Mouse (Mus musculus) neutrophil, adult 5-6 weeks (primary cell): ENCODE data around the gene Cacna1i. TPM values are rescaled to one million over a fixed set of nuclear protein-coding genes. Genes with fewer than 3 reads are reported as not detected.

Experiments
- ATAC-seq: fragments of 151-379, 151-347 bp; 2 replicates; pipeline ENCODE4 v1.8.0; 2017; ENCODE audit warnings: mild to moderate bottlenecking, moderate TSS enrichment; ENCODE audit not compliant: insufficient number of reproducible peaks, poor library complexity, low FRiP score, severe bottlenecking; ENCODE audit errors: extremely low read depth
- total RNA-seq: library from RNA; stranded (forward); fragments of 200-1000 nt; gene quantifications from 2 replicates; pipeline ENCODE4 v1.2.3, GENCODE M21; 2017

Cacna1i gene
- total RNA-seq, 1 experiment from 2014 or later: 35.0 TPM

DNA sequence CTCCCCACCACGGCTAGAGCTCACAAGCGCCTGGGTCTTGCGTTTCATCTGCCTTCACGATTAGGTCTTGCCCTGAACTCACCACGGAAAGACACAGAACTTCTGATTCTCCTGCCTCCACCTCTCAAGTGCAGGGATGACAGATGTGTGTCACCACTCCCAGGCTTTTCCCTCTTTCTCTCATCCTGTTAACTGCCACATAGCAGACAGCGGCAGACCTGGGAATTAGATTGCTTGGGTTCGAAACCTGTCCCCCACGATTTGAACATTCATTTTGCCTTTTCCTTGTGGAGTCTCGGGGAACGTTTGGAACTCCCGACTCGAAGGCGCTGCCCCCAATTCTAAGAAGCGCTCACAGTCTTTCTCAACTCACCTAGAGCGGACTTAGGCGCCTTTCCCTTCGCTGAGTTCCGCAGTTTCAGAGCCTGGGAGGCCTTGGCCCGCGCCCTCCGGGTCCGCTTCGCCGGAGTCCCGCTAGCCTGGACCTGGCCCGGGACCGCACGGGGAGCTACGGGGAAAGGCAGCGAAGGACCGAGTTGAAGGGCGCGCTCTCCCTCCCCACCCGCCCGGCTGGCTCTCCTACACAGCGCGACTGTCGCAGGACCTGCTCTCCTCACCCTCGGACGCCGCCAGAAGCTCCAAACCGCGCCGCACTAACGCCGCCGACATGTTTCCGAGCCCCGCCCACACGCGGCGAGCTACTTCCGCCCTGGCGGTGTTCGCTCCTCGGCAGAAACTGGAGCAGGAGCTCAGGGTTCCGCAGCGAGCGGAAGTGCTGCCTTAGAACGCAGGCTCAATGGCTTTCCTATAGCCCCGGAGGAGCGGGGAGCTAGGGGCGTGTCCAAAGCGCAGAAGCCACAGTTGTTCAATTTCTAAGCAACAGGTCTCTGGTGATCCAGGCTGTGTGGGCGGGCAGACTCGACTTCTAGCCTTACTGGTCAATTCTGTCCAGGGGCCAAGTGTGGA, 23.1 kb upstream of the Cacna1i start, which contains the start of gene Rps19bp1:
Gene Rps19bp1, minus strand, starts transcription at position 706 of the 966 bp plus-strand sequence.
- ATAC-seq: peak; percentile 91

DNA sequence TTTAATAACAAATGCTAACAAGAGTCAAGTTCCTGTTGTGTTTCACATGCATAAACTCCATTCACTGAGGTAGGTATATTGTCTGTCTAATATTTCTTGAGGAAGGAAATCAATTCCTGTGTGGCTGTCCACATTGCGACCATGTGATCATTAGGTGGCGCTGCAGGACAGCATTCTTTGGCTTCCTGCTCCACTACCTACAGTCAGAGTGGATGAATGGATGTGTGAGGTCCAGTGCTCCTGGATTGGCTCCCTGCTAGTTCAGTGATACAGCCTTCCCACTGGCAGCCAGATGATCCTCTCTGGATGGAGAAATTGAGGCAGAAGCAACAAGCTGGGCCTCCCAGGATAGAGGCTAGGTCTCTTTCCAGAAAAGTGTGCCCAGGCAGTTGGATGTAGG, 20.8 kb upstream of the Cacna1i start:
- ATAC-seq: peak; percentile 57; the same call in 1 of the 2 replicates

DNA sequence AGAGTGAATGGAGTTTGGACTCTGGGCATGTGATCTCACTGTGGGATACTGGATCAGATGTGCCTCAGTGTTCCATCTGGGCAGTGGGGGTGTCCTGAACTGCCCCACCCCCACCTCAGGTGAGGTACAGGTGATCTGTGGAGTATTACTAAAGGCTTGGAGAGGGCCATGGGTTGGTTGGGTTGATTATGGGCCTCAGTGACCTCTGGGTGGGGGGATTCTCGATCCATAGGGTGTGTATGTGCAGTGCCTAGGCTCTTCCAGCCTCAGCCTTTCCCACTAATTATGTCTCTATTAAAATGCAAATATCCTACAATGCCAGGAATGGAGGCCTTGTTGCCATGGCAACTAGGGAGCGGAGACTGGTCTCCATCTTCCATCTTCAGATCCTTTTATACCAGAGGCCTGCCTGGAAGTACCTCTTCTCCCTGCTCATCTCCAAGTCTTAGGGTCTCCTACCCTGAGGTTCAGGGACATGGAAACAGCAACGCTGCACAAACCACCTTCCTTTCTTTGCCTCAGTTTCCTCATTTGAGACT, 15.1 kb upstream of the Cacna1i start:
- no peak for ATAC-seq

DNA sequence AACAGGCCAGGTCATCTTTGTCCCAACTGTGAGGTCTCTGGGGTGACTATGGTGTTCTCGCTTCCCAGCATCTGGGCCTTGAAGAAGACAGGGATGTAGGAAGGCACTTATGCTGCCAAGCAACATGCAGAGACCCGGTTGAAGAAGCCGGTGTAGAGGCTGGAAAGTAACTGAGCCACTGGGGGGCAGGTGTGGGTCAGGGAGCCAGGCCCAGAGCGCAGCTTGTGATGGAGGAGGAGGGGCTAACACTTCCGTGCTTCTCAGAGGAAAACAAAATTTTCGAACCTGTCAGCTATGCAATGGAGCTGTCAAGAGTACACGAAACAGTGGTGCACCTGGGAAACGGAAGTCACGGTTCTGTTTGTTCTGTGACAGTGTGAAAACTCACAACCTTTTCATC, 9.9 kb upstream of the Cacna1i start:
- no peak for ATAC-seq

DNA sequence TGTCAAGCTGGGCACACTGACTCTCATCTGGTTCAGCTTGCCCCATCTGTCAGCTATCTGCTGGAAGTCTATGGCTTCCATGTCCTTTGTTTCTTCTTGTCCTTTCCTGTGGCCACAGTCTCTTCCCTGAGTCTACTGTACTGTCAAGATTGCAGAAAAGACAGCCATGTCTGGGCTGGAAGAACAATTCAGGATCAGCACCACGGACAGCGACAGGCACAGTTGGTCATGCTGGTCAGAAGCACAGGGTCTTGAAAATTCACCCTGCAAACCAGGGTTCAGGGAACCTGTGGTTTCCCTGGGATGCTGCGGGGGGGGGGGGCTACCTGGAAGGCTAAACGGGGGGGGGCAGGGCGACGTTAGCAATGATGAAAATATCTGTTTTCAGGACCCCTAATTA, 9.4 kb upstream of the Cacna1i start:
- ATAC-seq: no peak

DNA sequence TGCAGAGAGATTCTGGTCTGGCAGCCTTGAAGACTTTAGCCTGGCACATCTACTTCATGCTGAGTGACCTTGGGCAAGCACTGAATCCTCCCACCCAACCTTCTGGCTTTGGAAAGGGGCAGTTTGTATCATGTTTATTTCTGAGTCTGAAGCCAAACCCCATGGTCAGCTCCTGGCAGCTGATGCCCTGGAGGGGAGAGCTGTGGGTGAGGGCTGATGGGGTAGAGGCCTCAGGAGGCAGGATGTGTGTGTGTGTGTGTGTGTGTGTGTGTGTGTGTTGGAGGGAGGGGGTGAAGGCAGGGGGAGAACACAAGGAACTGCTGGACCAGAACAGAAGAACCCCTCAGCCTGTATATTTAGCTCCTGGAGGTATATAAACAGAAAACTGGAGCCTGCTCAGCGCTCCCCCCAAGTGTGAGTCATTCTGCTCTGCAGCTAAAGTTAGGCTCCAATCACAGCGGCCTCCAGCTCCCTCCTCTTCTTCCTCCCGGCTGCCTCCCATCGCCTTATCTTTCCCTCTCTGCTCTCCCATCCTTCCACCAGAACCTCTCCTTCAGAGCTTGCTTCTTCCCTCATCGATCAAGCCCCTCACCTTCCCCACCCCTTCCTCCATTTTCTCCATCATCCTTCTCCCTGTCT, 8.8 kb upstream of the Cacna1i start:
- no peak for ATAC-seq

DNA sequence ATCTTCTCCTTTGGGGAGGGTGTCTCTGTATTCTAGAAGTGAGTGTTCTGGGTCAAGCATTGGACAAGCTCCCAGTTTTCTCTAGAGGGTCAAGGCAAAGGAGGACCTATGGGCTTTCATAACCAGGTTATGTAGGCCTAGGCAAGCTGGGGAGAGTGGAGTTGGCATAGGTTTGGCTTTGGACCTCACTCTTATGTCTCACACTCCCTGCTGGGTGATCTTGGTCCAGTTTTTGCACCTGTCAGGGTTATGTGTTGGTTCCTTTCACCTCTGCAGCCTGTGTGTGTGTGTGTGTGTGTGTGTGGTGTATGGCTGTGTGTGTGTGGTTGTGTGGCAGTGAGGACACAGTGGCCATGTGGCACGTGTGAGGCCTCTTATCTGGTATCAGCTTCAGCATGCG, 8.0 kb upstream of the Cacna1i start:
- ATAC-seq: no peak

DNA sequence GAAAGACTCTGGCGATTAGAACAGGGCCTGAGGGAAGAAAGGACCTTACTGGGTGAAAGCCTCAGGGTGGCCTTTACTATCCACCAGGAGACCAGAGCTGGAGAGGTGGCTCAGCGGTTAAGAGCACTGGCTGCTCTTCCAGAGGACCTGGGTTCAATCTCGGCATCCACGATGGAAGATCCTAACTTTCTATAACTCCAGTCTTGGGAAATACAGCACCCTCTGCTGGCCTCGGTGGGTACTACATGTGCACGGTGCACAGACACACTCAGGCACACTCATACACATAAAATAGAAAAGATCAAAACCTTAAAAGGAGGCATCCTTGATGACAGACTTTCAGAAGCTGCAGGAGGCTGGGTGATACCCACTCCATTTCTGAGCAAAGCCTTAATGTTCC, 6.4 kb upstream of the Cacna1i start:
- no peak for ATAC-seq

DNA sequence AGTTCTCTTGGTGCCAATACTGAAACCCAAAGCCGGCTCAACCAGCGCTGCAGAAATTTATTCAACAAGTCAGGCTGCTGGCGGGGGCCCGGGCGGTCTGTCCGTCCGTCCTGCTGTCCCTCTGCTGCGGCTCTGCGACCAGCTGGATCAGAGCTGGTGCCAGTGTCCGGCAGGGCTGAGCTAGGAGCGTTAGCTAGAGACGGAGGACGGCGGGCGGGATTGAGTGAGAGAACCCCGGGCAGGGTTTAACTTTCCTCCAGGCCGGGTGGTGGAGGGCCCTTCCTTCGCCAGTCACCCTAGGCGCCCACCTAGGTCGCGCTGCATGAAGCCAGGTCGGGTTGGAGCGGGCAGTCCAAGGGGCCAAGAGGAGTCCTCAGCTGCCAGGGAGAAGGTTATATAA, 998 bp downstream of the Cacna1i start:
- no peak for ATAC-seq

DNA sequence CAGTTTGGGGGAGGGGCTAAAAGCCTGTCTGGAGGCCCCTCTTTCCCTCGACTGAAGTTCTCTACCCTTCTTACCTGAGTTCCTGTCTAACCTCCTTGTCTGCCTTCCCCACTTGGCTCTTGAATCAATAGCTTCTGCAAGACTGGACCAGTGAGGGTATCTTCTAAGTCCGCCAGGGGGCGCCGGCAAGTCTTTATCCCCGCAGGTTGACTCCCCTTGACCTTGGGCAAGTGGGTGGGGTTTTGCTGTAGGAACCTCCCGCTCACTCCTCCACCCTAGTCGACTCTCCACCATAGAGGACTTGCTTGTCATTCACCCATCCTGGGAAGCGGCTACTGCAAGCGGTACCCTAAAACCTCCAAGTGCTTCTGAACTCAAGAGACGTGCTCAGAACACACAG, 2.4 kb downstream of the Cacna1i start:
- peak; percentile 69 for ATAC-seq

DNA sequence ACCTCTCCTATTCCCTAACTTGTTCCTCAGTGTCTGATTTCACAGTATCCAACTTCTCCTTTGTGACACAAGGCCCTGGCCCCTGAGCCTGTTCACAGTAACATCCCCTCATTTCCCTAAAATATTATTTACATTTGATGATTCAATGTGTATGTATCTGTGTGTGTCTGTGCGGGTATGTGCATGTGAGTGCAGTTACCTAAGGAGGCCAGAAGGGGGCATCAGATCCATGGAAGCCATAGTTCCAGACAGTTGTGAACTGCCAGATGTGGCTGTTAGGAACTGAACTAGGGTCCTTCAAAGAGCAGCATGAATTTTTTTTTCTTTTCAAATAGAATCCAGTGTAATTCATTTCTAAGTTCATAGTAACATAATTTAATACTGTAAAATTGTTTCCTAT, 10.1 kb downstream of the Cacna1i start:
- no peak for ATAC-seq

DNA sequence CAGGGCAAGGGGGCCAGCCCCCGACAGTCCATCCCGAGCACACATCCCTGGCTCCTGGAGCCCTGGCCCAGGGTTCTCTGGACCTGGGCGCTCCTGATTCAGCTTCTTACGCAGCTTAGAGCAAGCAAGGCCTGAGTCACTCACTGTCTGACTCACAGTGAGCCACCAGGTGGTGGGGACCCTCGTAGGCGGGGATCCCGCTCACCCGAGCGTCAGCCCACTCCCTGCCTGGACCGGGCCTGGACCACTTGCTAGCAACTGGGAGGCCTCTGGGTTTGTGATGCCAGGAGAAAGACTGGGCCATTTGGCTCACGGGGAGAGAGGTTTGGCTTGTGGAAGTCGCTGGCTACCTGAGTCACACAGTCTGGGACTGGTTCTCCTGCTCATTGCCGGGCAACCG, 16.7 kb downstream of the Cacna1i start:
- no peak for ATAC-seq

DNA sequence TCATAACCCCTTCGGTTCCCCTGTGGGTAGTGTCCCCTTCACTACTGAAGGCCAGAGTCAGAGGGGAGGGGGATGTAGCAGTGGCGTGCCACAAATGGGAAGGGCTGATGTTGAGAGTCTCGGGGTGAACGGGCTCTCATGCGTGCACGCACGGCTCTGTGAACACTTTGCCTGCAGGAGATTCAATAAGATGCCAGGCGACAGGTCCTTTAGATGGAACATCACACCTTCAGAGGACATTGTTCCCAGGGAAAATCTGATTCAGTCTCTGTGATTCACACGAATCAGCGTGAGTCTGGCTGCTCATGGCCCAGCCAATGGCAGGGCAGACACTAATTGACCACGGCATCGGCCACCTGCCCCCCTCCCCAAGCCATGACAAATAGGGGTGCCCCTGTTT, 17.1 kb downstream of the Cacna1i start:
- no peak for ATAC-seq

DNA sequence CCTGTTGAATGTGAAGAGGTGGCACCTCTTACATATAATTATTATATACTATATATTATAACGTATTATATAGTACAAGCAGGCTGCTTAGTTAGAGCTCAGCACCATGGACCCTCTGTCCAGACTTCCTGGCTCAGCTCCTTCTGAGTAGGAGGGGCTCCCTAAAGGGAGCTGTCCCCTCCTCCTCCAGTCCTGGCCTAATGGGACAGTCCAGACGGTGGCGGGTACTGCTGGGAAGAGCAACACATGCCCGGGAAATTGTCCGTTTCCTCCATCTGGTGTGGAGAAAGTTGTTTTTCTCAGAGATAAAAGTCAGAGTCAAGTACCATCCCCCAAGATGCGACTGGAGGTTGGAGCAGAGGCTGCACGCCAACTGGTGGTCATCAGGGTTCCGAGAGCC, 19.1 kb downstream of the Cacna1i start:
- ATAC-seq: no peak

DNA sequence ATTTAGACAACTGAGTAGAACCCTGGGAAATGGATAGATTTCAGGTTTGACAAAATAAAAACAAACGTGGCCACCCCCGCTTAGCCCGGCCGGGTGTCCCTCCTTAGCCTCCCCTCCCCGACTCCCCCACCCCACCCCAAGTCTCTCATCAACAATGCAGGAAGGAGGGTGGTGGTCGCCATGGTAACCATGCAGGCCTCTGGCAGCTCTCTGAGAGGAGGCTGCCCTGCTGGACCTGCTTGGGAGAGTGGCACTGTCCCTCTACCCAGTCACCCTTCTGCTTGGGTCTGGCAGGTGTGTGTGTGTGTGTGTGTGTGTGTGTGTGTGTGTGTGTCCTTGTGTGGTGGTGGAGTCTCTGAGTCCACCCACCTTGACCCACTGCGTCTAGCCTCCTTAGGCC, 27.7 kb downstream of the Cacna1i start:
- ATAC-seq: no peak

DNA sequence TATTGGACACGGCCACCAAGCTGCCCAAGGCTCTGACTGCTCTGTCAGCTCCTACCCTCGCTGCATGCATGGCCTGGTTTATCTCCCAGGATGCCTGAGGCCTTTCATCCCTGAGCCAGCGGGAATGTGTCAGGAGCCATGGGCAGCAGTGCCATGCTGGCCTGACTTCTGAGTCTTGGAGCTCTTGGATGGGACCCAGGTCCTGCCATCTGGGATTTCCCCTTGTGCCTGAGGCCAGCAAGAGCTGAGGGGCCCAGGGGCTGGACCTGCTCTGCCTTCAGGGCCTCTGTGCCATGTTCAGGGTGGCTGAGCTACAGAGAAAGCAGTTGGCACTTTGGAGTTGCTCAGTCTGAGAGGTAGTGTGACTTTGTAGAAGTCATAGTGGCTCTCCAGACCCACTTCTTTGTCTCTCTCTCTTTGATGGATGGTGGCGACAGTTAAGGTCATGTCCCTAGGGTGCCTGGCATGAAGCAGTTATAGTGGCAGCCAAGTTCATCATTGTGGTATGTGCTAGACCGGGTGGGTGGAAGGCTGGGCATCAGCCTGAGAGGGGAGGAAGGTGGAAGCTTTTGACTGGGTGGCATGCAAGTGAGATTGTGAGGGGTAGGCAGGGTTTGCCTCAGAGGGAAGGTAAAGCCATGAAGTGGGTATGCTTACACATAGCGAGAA, 30.1 kb downstream of the Cacna1i start:
- no peak for ATAC-seq

DNA sequence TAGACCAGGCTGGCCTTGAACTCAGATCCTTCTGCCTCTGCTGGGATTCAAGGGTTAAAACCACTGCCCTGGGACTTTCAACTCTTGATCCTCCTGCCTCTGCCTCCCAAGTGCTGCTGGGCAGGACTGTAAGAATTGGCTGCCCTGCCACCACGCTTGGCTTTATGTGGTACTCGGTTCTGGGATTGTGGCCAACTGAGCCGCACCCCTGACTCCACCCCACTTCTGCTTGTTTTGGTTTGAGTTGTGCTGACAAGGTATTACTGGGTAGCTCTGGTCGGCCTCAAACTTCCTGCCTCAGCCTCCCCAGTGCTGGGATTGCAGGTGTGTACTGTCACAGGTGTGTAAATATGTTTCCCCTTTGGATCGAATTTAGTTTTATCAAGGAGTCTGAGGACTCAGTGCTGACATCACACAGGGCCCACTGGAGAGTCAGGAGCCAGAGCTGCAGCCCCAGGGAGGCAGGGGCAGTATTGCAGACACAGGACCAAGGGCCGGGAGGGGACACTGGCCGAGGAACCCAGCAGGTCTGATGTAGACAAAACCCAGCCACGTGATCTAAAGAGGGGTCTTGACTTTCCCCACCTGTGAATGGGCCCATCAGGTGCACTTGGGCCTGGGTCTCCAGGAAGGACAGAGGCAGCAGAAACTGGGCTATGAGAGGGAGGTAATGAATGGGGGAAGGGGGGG, 30.9 kb downstream of the Cacna1i start:
- ATAC-seq: 0 out of 2 replicates have a peak, but pooled peaks have one; percentile 7

DNA sequence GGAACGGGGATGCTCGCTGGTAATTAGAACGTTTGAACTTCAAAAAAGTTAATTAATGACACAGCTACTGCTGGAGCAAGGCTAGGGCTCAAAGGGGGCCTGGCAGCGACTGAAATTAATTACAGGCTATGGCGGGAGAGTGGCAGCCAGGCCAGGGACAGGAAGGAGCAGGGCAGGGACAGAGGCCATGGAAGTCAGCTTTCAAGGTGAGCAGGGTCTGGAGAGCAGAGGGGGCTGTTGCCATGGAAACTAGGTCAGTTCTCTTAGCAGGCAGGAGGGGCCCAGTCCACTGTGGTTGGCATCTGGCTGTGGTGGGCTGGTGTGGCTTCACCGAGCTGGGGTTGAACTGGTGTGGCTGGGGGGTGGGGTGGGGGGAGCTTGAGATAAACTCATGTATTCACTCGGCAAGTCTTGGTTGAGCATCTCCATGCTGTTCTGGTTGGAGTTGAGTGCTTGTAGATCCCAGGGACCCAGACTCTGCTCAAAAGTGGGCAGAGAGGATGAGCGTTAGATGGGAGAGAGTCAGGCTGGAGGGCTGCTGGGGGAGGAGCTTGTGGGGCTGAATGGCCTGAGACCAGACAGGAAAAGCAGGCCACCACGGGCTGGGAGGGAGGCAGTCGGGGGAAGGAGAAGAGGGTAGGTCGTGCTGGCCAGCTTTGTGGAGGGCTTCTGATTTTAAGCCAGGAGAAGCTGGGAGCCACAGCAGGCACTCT, 31.7 kb downstream of the Cacna1i start:
- no peak for ATAC-seq
